Mouse (Mus musculus): ENCODE measurements around the gene Kcnk4. TPM values are rescaled to one million over a fixed set of nuclear protein-coding genes. Genes with fewer than 3 reads are reported as not detected.

The Kcnk4 gene
- polyA plus RNA-seq, 1 experiment from 2014 or later = 0.46 TPM

DNA sequence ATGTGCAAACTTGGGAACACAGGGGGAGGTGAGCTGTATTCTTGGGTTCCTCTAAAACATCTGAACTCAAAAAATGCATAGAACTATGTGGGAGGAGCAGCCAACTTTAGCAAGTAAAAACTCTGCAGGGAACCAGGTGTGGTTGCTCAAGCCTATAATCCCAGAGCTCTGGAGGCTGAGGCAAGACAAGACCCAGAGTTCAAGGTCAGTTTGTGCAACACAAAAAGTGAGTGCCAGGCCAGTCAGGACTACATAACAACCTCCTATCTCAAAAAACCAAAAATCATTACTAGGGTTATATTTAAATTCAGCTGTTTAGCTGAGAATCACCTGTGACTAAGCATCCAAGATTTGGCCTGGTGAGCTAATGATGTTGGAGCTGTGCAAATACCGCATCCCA is 2.3 kb downstream of the Kcnk4 start:
- WGBS = 74% methylated on average over 1 of the region's 1 CpGs
- H3K9ac ChIP-seq (ENCODE audit: low read depth, low read length) = no peak overlapping the region
- H3K27ac ChIP-seq = no peak overlapping the region
- H3K9me3 ChIP-seq (replicated peaks; ENCODE audit: low read length) = no peaks in the 10 kb centered on the region
- H3K36me3 ChIP-seq (ENCODE audit: insufficient read depth, low read length) = no peaks in the 10 kb centered on the region
- no peak overlapping the region for H3K4me2 ChIP-seq (ENCODE audit: low read length)
- TF ChIP-seq CTCF (IDR thresholded peaks at IDR 0.05; ENCODE audit: low read depth) = no peak
- H3K4me1 ChIP-seq (replicated peaks; ENCODE audit: insufficient read depth, low read length) = peaks cover 10% of the 10 kb centered on the region; the same call in 1 of the 2 replicates
- ATAC-seq (replicated peaks; ENCODE audit: low FRiP score, low read depth) (no peak), DNase-seq (ENCODE audit: low spot score) (no peak)
- H3K27me3 ChIP-seq (ENCODE audit: insufficient read depth, low read length) = peaks cover 32% of the 10 kb centered on the region
- H3K4me3 ChIP-seq (replicated peaks; ENCODE audit: low read depth, low read length) = no peak overlapping the region

DNA sequence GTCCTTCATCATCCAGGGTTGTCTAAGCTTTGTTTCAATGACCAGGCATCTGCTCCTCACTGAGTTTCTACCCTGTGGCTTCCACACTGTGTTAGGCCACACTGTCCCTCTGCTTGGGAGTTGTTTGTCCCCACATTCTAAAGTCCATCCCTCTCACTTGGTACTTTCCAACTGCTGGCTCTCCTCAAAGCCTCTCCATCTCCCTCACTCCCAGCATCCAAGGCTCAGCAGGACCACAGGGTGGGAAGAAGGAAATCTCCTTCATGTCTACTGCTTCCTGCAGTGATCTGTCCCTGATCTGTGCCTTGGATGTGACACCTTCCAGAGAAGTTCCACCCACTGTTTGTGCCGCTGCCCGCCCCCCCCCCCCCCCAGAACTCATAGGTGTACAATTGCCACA is 3.3 kb downstream of the Kcnk4 start:
- no peaks in the 10 kb centered on the region for H3K36me3 ChIP-seq (ENCODE audit: insufficient read depth, low read length)
- no peak overlapping the region for H3K27ac ChIP-seq
- no peak overlapping the region for H3K4me3 ChIP-seq (replicated peaks; ENCODE audit: low read depth, low read length)
- H3K4me1 ChIP-seq (replicated peaks; ENCODE audit: insufficient read depth, low read length) = peaks cover 10% of the 10 kb centered on the region; the same call in 1 of the 2 replicates
- no peak for DNase-seq (ENCODE audit: low spot score)
- WGBS = no CpG with 5 or more reads among the region's 2 CpGs
- TF ChIP-seq CTCF (IDR thresholded peaks at IDR 0.05; ENCODE audit: low read depth) = no peak
- no peaks in the 10 kb centered on the region for H3K9me3 ChIP-seq (replicated peaks; ENCODE audit: low read length)
- no peak overlapping the region for H3K9ac ChIP-seq (ENCODE audit: low read depth, low read length)
- no peak overlapping the region for H3K4me2 ChIP-seq (ENCODE audit: low read length)
- peaks cover 40% of the 10 kb centered on the region for H3K27me3 ChIP-seq (ENCODE audit: insufficient read depth, low read length)
- no peak for ATAC-seq (replicated peaks; ENCODE audit: low FRiP score, low read depth)

DNA sequence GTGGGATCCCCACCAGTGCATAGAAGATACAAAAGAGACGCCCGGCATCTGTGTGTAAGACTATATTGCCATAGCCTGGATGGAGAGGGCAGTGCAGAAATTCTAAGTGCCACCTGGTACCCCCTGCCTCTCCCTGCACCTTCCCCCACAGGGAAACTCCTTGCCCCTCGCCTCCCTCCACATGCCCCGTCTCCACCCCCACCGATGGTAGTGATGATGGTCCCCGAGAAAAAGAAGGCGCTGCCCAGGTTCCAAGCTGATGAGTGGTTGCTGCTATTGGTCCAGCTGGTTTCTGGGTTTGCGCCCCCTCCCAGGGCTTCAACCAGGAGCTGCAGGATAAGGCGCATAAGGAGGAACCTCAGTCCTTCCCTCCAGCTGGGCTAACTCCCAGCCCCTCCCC is 6.2 kb downstream of the Kcnk4 start:
- TF ChIP-seq CTCF (IDR thresholded peaks at IDR 0.05; ENCODE audit: low read depth) = no peak
- Histone ChIP-seq H3K4me1 (replicated peaks; ENCODE audit: insufficient read depth, low read length) (no peaks in the 10 kb centered on the region), H3K36me3 (ENCODE audit: insufficient read depth, low read length) (no peaks in the 10 kb centered on the region), H3K27me3 (ENCODE audit: insufficient read depth, low read length) (peaks cover 36% of the 10 kb centered on the region), H3K4me3 (replicated peaks; ENCODE audit: low read depth, low read length) (no peak overlapping the region), H3K27ac (no peak overlapping the region), H3K4me2 (ENCODE audit: low read length) (no peak overlapping the region), H3K9ac (ENCODE audit: low read depth, low read length) (no peak overlapping the region), H3K9me3 (replicated peaks; ENCODE audit: low read length) (no peaks in the 10 kb centered on the region)
- DNase-seq (ENCODE audit: low spot score) (no peak), ATAC-seq (replicated peaks; ENCODE audit: low FRiP score, low read depth) (no peak)
- WGBS = 19% methylated on average over 9 of the region's 9 CpGs

DNA sequence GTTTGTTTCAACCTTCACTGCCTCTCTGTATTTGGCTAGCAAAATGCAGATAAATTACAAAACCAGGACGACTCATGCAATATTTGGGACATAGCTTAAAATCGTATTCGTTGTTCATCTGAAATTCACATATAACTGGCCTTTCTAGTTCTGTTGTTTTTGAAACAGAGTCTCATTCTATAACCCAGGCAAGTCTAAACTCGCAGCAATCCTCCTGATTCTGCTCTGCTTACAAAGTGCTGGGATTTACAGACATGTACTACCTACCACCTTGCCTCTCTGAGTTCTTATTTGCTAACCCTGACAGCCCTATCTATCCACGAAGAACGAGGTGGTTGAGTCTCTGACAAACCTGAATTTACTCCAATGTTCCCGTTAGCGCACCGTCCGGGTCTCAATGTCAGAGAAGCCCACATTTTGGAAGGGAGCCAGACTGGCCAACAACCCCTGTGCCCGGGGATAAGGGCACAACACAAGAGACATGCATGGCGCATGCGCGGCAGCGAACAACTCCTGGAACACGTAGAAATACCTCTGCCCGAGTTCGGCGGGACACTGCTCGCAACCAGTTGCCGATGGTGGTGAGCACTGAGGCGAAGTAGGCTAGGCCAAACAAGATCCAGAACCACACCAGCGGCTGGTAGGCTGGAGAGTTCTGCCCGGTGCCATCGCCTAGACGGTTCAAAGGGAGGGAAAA is 7.6 kb downstream of the Kcnk4 start:
- 16% methylated on average over 26 of the region's 26 CpGs for WGBS
- no peak overlapping the region for H3K27ac ChIP-seq
- TF ChIP-seq CTCF (IDR thresholded peaks at IDR 0.05; ENCODE audit: low read depth) = no peak

DNA sequence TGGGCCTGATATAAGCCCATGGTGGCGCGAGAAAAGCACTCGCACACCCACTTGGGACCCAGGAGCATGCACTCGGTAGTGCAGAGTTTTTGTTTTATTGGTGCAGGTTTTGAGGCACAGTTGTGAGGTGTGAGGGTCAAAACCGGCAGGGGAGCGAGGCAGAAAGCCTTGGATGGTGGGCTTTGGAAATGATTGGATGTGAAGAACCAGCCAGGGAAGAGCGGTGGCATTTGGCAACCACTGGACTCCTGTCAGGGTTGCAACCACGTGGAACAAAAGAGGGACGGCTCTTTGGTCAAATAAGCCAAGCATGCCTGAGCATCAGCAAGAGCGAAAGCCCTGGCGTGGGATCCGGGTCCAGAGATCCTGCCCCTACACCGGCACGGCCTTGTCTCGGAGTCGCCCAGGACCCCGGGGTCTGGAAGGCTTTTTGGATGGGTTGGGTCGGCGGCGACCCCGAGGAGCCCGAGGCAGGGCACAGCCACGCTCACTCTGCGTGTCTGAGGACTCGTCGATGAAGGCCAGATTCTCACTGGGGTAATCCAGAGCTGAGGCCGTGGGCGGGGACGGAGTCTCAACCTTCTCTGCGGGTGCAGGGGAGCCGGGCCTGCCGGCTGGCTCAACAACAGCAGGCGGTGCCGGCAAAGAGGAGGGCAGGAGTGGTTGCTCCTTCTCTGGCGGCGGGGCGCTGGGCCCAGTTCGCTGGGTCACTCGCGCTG is 8.5 kb downstream of the Kcnk4 start:
- H3K27ac ChIP-seq = no peak overlapping the region

More for the DNA sequence above, 7.6 kb downstream of the Kcnk4 start:
- ATAC-seq (replicated peaks; ENCODE audit: low FRiP score, low read depth) (no peak), DNase-seq (ENCODE audit: low spot score) (no peak)
- Histone ChIP-seq H3K4me3 (replicated peaks; ENCODE audit: low read depth, low read length) (no peak overlapping the region), H3K9me3 (replicated peaks; ENCODE audit: low read length) (no peaks in the 10 kb centered on the region), H3K36me3 (ENCODE audit: insufficient read depth, low read length) (no peaks in the 10 kb centered on the region), H3K9ac (ENCODE audit: low read depth, low read length) (no peak overlapping the region), H3K4me1 (replicated peaks; ENCODE audit: insufficient read depth, low read length) (peaks cover 6% of the 10 kb centered on the region; the same call in 1 of the 2 replicates), H3K4me2 (ENCODE audit: low read length) (0 out of 2 replicates have a peak overlapping the region, but pooled peaks have one; percentile 0), H3K27me3 (ENCODE audit: insufficient read depth, low read length) (peaks cover 33% of the 10 kb centered on the region)

DNA sequence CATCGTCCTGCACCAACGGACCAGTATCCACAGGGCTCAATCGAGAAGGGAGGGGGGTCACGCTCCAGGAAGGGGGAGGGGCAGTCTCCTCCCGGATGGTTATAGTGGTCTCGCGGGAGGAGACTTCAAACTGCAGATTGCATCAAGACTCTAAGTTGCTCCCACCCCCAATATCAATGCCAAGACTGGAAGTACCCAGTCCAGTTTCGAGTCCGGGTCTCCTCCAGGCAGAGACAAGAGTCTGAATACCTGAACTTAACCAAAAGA is 9.1 kb downstream of the Kcnk4 start, which contains the start of gene Catsperz:
Gene Catsperz, minus strand, starts transcription at position 74 of the 267 bp plus-strand sequence.
- Histone ChIP-seq H3K4me2 (ENCODE audit: low read length) (peak within 1 kb of the TSS; percentile 44), H3K4me3 (replicated peaks; ENCODE audit: low read depth, low read length) (peak within 1 kb of the TSS; percentile 1), H3K9me3 (replicated peaks; ENCODE audit: low read length) (no peaks in the 10 kb centered on the region), H3K27ac (no peak within 1 kb of the TSS), H3K27me3 (ENCODE audit: insufficient read depth, low read length) (peaks cover 30% of the 10 kb centered on the region), H3K4me1 (replicated peaks; ENCODE audit: insufficient read depth, low read length) (peaks cover 9% of the 10 kb centered on the region), H3K36me3 (ENCODE audit: insufficient read depth, low read length) (no peaks in the 10 kb centered on the region), H3K9ac (ENCODE audit: low read depth, low read length) (no peak within 1 kb of the TSS)
- DNase-seq (ENCODE audit: low spot score) = peak; percentile 61
- no peak for TF ChIP-seq CTCF (IDR thresholded peaks at IDR 0.05; ENCODE audit: low read depth)
- WGBS = 3% methylated on average over 9 of the region's 9 CpGs
- no peak for ATAC-seq (replicated peaks; ENCODE audit: low FRiP score, low read depth)

More for the DNA sequence above, 8.5 kb downstream of the Kcnk4 start:
- TF ChIP-seq CTCF (IDR thresholded peaks at IDR 0.05; ENCODE audit: low read depth) = no peak
- H3K4me1 ChIP-seq (replicated peaks; ENCODE audit: insufficient read depth, low read length) = peaks cover 6% of the 10 kb centered on the region
- WGBS = 18% methylated on average over 37 of the region's 40 CpGs
- no peaks in the 10 kb centered on the region for H3K9me3 ChIP-seq (replicated peaks; ENCODE audit: low read length)
- no peak for ATAC-seq (replicated peaks; ENCODE audit: low FRiP score, low read depth)
- H3K4me2 ChIP-seq (ENCODE audit: low read length) = peak overlapping the region; percentile 44
- H3K4me3 ChIP-seq (replicated peaks; ENCODE audit: low read depth, low read length) = peak overlapping the region; percentile 1; the same call in 1 of the 2 replicates
- peaks cover 30% of the 10 kb centered on the region for H3K27me3 ChIP-seq (ENCODE audit: insufficient read depth, low read length)
- H3K36me3 ChIP-seq (ENCODE audit: insufficient read depth, low read length) = no peaks in the 10 kb centered on the region
- no peak for DNase-seq (ENCODE audit: low spot score)
- H3K9ac ChIP-seq (ENCODE audit: low read depth, low read length) = no peak overlapping the region
